Mouse (Mus musculus) layer of hippocampus, postnatal 36 days (tissue): ENCODE measurements around the gene Plekha6. TPM values are rescaled to one million over a fixed set of nuclear protein-coding genes. Genes with fewer than 3 reads are reported as not detected.

Source experiments
- DNase-seq, 2 experiments: peaks; one replicate each; pipeline ENCODE4 v3.0.0; 2022
- total RNA-seq, 2 experiments: library from RNA; stranded (reverse); gene quantifications; 2 replicates each; pipeline ENCODE4 v1.2.3; 2021

The Plekha6 gene
- total RNA-seq, 2 experiments from 2014 or later = 48.4 to 51.8 TPM

GRCm38 (mm10) chr1:133276983-133277382 lies 113.0 kb downstream of the Plekha6 start:
- no peak for DNase-seq

GRCm38 (mm10) chr1:133278539-133278938 lies 114.5 kb downstream of the Plekha6 start:
- no peak for DNase-seq

GRCm38 (mm10) chr1:133278946-133279631 lies 115.1 kb downstream of the Plekha6 start:
- no peak for DNase-seq

- peak; percentile 42 to 58 for DNase-seq
Observed at GRCm38 (mm10) chr1:133279632-133280093, 115.7 kb downstream of the Plekha6 start.

GRCm38 (mm10) chr1:133280537-133280936 lies 116.5 kb downstream of the Plekha6 start:
- DNase-seq = no peak

GRCm38 (mm10) chr1:133285907-133286306 lies 121.9 kb downstream of the Plekha6 start:
- DNase-seq = no peak

- DNase-seq = no peak
Observed at GRCm38 (mm10) chr1:133287051-133287450, 123.0 kb downstream of the Plekha6 start.

- DNase-seq = no peak
Observed at GRCm38 (mm10) chr1:133287880-133288279, 123.9 kb downstream of the Plekha6 start.

GRCm38 (mm10) chr1:133291888-133292287 lies 127.9 kb downstream of the Plekha6 start:
- no peak for DNase-seq

GRCm38 (mm10) chr1:133292608-133293007 lies 128.6 kb downstream of the Plekha6 start:
- no peak for DNase-seq

GRCm38 (mm10) chr1:133296376-133296775 lies 132.4 kb downstream of the Plekha6 start:
- no peak for DNase-seq

GRCm38 (mm10) chr1:133298816-133299215 lies 134.8 kb downstream of the Plekha6 start:
- no peak for DNase-seq

- no peak for DNase-seq
Observed at GRCm38 (mm10) chr1:133302540-133302939, 138.5 kb downstream of the Plekha6 start.

- DNase-seq = peak; percentile 66 to 75
Observed at GRCm38 (mm10) chr1:133306842-133307241, 142.8 kb downstream of the Plekha6 start.

- no peak for DNase-seq
Observed at GRCm38 (mm10) chr1:133307318-133307717, 143.3 kb downstream of the Plekha6 start.

- DNase-seq = no peak
Observed at GRCm38 (mm10) chr1:133309652-133310267, 145.8 kb downstream of the Plekha6 start, which contains the start of gene Golt1a. Golt1a (plus strand) TSS chr1:133309800.

GRCm38 (mm10) chr1:133311240-133311639 lies 147.2 kb downstream of the Plekha6 start:
- DNase-seq = no peak

GRCm38 (mm10) chr1:133311946-133312345 lies 147.9 kb downstream of the Plekha6 start:
- peak; percentile 51 to 56 for DNase-seq

GRCm38 (mm10) chr1:133314364-133314763 lies 150.4 kb downstream of the Plekha6 start:
- peak; percentile 37 to 43 for DNase-seq

- DNase-seq = no peak
Observed at GRCm38 (mm10) chr1:133315775-133316174, 151.8 kb downstream of the Plekha6 start.

GRCm38 (mm10) chr1:133316577-133316976 lies 152.6 kb downstream of the Plekha6 start:
- no peak for DNase-seq

GRCm38 (mm10) chr1:133317149-133317548 lies 153.1 kb downstream of the Plekha6 start:
- no peak for DNase-seq

- no peak for DNase-seq
Observed at GRCm38 (mm10) chr1:133321267-133321925, 157.4 kb downstream of the Plekha6 start, which contains the start of gene Kiss1. Kiss1 (plus strand) TSS chr1:133321875.
